Mouse (Mus musculus) liver, embryonic 18 days (tissue): ENCODE data around the gene Gm28053. TPM values are rescaled to one million over a fixed set of nuclear protein-coding genes. Genes with fewer than 3 reads are reported as not detected.

Experiments used
- polyA plus RNA-seq: library from polyadenylated mRNA; depleted of rRNA; stranded (reverse); fragments of >200 nt; gene quantifications from 2 replicates; pipeline ENCODE4 v1.2.3, GENCODE M21; 2012; rRNA removed

Gm28053 gene
- polyA plus RNA-seq, result 0.65 and 0.77 TPM in 2 replicates

GRCm38 (mm10) chr6:48718455-48718854, at the start of gene Gm28053, which contains the start of gene Gimap7:
Gene Gm28053 (plus strand): TSS chr6:48718607.
Gene Gimap7 (plus strand): TSS chr6:48718621.

GRCm38 (mm10) chr6:48675931-48676859, 42.2 kb upstream of the Gm28053 start, which contains the start of gene Gimap9:
Gene Gimap9 (plus strand): TSS chr6:48676129.

GRCm38 (mm10) chr6:48684319-48684718, 34.1 kb upstream of the Gm28053 start, which contains the start of gene Gimap4:
Gene Gimap4 (plus strand): TSS chr6:48684549.

GRCm38 (mm10) chr6:48738961-48739779, 20.8 kb downstream of the Gm28053 start, which contains the start of gene Gimap1:
Gene Gimap1 (plus strand): TSS chr6:48739054.

GRCm38 (mm10) chr6:48745959-48746889, 27.8 kb downstream of the Gm28053 start, which contains the start of gene Gimap5:
Gene Gimap5 (plus strand): TSS chr6:48746197.

GRCm38 (mm10) chr6:48770696-48771095, 52.3 kb downstream of the Gm28053 start, which contains the start of gene Gimap3:
Gene Gimap3 (minus strand): TSS chr6:48770851.

Other genes with a start within 250 kb of the Gm28053 start
- gene Atp6v0e2, start 181.0 kb upstream of the Gm28053 start, polyA plus RNA-seq, result 0.55 and 0.67 TPM in 2 replicates
- 3.1 and 4.0 TPM in 2 replicates for gene Lrrc61, start 163.8 kb upstream of the Gm28053 start, polyA plus RNA-seq
- 77.7 and 123 TPM in 2 replicates for gene Rarres2, start 145.8 kb upstream of the Gm28053 start, polyA plus RNA-seq
- gene Gm45021, start 129.0 kb upstream of the Gm28053 start, polyA plus RNA-seq, result 0.37 TPM in 1 of 2 replicates, not detected in the other
- gene Repin1, start 124.7 kb upstream of the Gm28053 start, polyA plus RNA-seq, result 18.1 and 19.4 TPM in 2 replicates
- not detected in 2 replicates for gene Gm44965, start 124.7 kb upstream of the Gm28053 start, polyA plus RNA-seq
- gene Zfp775, start 116.5 kb upstream of the Gm28053 start, polyA plus RNA-seq, result 1.7 and 2.2 TPM in 2 replicates
- 0.20 and 0.21 TPM in 2 replicates for gene AI854703, start 91.8 kb upstream of the Gm28053 start, polyA plus RNA-seq
- 2.7 and 3.0 TPM in 2 replicates for gene Gimap8, start 71.4 kb upstream of the Gm28053 start, polyA plus RNA-seq
- 6.6 and 7.7 TPM in 2 replicates for gene Gimap9, start 42.5 kb upstream of the Gm28053 start, polyA plus RNA-seq
- 11.2 and 11.3 TPM in 2 replicates for gene Gimap4, start 34.1 kb upstream of the Gm28053 start, polyA plus RNA-seq
- 8.6 and 9.2 TPM in 2 replicates for gene Gimap6, start 10.4 kb upstream of the Gm28053 start, polyA plus RNA-seq
- 0.06 and 0.25 TPM in 2 replicates for gene Gimap7, start within 50 bp of the Gm28053 start, polyA plus RNA-seq
- 2.8 and 3.0 TPM in 2 replicates for gene Gimap1, start 20.4 kb downstream of the Gm28053 start, polyA plus RNA-seq
- 3.1 TPM in 2 replicates for gene Gimap5, start 27.6 kb downstream of the Gm28053 start, polyA plus RNA-seq
- gene Gimap3, start 52.2 kb downstream of the Gm28053 start, polyA plus RNA-seq, result 0.42 and 0.68 TPM in 2 replicates
- 58.6 and 68.3 TPM in 2 replicates for gene Tmem176a, start 122.3 kb downstream of the Gm28053 start, polyA plus RNA-seq
- 220 and 232 TPM in 2 replicates for gene Tmem176b, start 122.9 kb downstream of the Gm28053 start, polyA plus RNA-seq
- 0.08 and 0.23 TPM in 2 replicates for gene Aoc1, start 154.3 kb downstream of the Gm28053 start, polyA plus RNA-seq
- gene 1600015I10Rik, start 211.3 kb downstream of the Gm28053 start, polyA plus RNA-seq, result not detected in 2 replicates